Mouse (Mus musculus): Measurements from ENCODE around the gene Rgs8. TPM values are rescaled to one million over a fixed set of nuclear protein-coding genes. Genes with fewer than 3 reads are reported as not detected.

Gene Rgs8
- polyA plus RNA-seq, 1 experiment from 2014 or later = 0.53 TPM

DNA sequence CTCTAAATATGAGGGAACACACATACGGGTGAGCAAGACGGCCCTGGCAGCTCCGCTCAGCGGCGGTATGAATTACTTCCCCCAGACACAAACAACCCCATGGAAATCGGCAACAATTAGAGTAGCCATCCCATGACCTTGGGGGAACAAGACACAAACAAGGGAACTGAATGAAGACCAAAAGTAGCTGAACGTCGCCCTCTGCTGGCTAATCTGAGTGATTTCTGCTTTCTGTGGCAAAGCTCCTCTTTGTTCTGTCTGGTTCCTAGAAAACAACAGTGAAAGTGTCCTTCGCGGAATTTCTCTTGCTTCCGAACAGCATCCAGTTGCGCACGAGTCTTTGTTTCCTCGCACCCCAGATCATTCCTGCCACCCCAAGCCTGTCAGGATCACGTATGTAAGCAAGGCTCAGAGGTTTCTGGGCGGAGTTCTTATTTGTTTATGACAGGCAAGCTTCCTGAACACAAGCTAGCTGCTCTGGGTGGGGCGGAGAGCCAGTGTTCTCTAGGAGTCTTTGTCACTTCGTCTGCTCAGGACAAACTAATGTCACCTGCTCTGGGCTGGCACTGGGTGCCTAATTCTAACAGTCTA is 96.5 kb downstream of the Rgs8 start, which contains the start of gene Rnasel:
Rnasel (plus strand) TSS at position 216 of the 591 bp plus-strand sequence.
- ATAC-seq = peak; percentile 44
- TF ChIP-seq CTCF (IDR thresholded peaks at IDR 0.05) = peak; percentile 85
- CTCF ChIA-PET = interaction anchor here (0.7 to 2.8 kb wide), 23 partner anchors 8 to 315 kb away, joined by 3 to 21 read pairs (median 4); partner anchors contain the start of gene Npl
- H3K27me3 ChIP-seq = no peaks in the 10 kb centered on the region
- POLR2A ChIA-PET = interaction anchor here (0.6 to 0.7 kb wide), 2 partner anchors 27 to 163 kb away, joined by 3 read pairs; no protein-coding TSS in a partner anchor
- in situ Hi-C loops (cut with MboI; ENCODE audit: low pct_unique_long_range_greater_than_20kb) = loop anchor here (5.0 to 10.0 kb wide), 4 partner anchors 192 to 705 kb away; no protein-coding TSS in a partner anchor
- DNase-seq (ENCODE audit: low read depth, low spot score) = peak; percentile 50

Other genes starting within 250 kb of the Rgs8 start
- 0.13 TPM for gene Shcbp1l, start 227.9 kb upstream of the Rgs8 start, polyA plus RNA-seq (2021)
- gene Dhx9, start 165.4 kb upstream of the Rgs8 start, polyA plus RNA-seq (2021) = 157 TPM
- gene Npl, start 103.0 kb upstream of the Rgs8 start, polyA plus RNA-seq (2021) = 4.3 TPM
- gene Rgs16, start 87.3 kb downstream of the Rgs8 start, polyA plus RNA-seq (2021) = 0.03 TPM
- gene Rnasel, start 96.4 kb downstream of the Rgs8 start, polyA plus RNA-seq (2021) = 8.1 TPM
- 0.05 TPM for gene Rgsl1, start 191.1 kb downstream of the Rgs8 start, polyA plus RNA-seq (2021)
- gene Teddm1b, start 221.3 kb downstream of the Rgs8 start, polyA plus RNA-seq (2021) = 0.09 TPM
- gene Teddm1a, start 238.7 kb downstream of the Rgs8 start, polyA plus RNA-seq (2021) = not detected
- gene Glul, start 246.9 kb downstream of the Rgs8 start, polyA plus RNA-seq (2021) = 60.5 TPM
- gene Teddm2, start 247.2 kb downstream of the Rgs8 start, polyA plus RNA-seq (2021) = 0.18 TPM